Mouse (Mus musculus): ENCODE measurements around the gene Dnah6.

- no peak for TF ChIP-seq CTCF (IDR thresholded peaks at IDR 0.05; ENCODE audit: low read depth, low read length)
- TF ChIP-seq POLR2A (IDR thresholded peaks at IDR 0.05; ENCODE audit: extremely low read depth, insufficient read depth, low read length), result no peak
Measured at GRCm38 (mm10) chr6:73228408-73228807, 7.0 kb upstream of the Dnah6 start.
